In the genomic region with DNA sequence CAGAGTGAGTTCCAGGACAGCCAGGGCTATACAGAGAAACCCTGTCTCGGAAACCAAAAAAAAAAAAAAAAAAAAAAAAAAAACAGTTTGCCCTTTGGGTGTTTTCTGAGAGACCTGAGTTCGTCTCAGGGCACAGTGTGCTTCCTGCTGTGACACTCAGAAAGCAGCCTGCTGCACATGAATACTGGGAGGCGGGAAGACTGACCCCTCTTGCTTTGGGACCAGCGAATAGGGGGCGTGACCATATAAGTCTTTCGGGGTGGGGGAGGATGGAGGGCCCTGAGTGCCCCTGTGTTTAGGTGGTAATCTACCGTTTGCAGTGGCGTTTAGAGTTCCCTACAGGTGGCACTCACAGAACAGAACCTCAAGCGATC, we compare ENCODE assay signal across 8 mouse cellular contexts. TPM values are rescaled to one million over a fixed set of nuclear protein-coding genes. Genes with fewer than 3 reads are reported as not detected.
A peak's percentile ranks its signal among the peaks of the same experiment; 100 is the strongest.
DNase-seq lines count a peak whose midpoint lies in the region; ATAC-seq and TF ChIP-seq lines count a peak whose summit lies in the region.

No protein-coding gene starts in this region.

- no peak for TF ChIP-seq POLR2A in brain, embryonic 14.5 days (IDR thresholded peaks at IDR 0.05; ENCODE audit: borderline replicate concordance, extremely low read depth, insufficient read depth, insufficient read length, poor library complexity, severe bottlenecking)

- H3K4me2 ChIP-seq in kidney, embryonic 16.5 days (replicated peaks; ENCODE audit: low read depth, low read length), result peak overlapping the region; percentile 83
- H3K4me2 ChIP-seq in hindbrain, embryonic 15.5 days, result peak overlapping the region; percentile 78
- H3K4me2 ChIP-seq in midbrain, embryonic 16.5 days (ENCODE audit: low read length), result peak overlapping the region; percentile 88

- no peaks in the 10 kb centered on the region for H3K9me3 ChIP-seq in kidney, embryonic 16.5 days (ENCODE audit: low read length)
- no peaks in the 10 kb centered on the region for H3K9me3 ChIP-seq in hindbrain, embryonic 15.5 days
- no peaks in the 10 kb centered on the region for H3K9me3 ChIP-seq in midbrain, embryonic 16.5 days (replicated peaks; ENCODE audit: control insufficient read depth, low read length, poor library complexity, severe bottlenecking)

- peak overlapping the region; percentile 56 for H3K9ac ChIP-seq in kidney, embryonic 16.5 days (replicated peaks; ENCODE audit: low read length)
- peak overlapping the region; percentile 61; the same call in 1 of the 2 replicates for H3K9ac ChIP-seq in hindbrain, embryonic 15.5 days
- peak overlapping the region; percentile 79 for H3K9ac ChIP-seq in midbrain, embryonic 16.5 days (ENCODE audit: low read depth, low read length)

- H3K36me3 ChIP-seq in kidney, embryonic 16.5 days (ENCODE audit: insufficient read depth, low read length), result no peaks in the 10 kb centered on the region
- no peaks in the 10 kb centered on the region for H3K36me3 ChIP-seq in hindbrain, embryonic 15.5 days
- no peaks in the 10 kb centered on the region for H3K36me3 ChIP-seq in midbrain, embryonic 16.5 days (ENCODE audit: control insufficient read depth, insufficient read depth, low read length)

- 0 out of 2 replicates have a peak, but pooled peaks have one; percentile 1 for ATAC-seq in kidney, embryonic 16.5 days (ENCODE audit: low FRiP score, low TSS enrichment)
- no peak for ATAC-seq in hindbrain, embryonic 15.5 days (ENCODE audit: low FRiP score, low read depth)
- peak; percentile 2; the same call in 1 of the 2 replicates for ATAC-seq in midbrain, embryonic 16.5 days

- peaks cover 30% of the 10 kb centered on the region for H3K4me1 ChIP-seq in kidney, embryonic 16.5 days (ENCODE audit: insufficient read depth, low read length)
- peaks cover 28% of the 10 kb centered on the region for H3K4me1 ChIP-seq in hindbrain, embryonic 15.5 days (replicated peaks)
- H3K4me1 ChIP-seq in midbrain, embryonic 16.5 days (ENCODE audit: control insufficient read depth, insufficient read depth, low read length), result peaks cover 31% of the 10 kb centered on the region

- 0 out of 2 replicates have a peak, but pooled peaks cover 9% of the 10 kb centered on the region for H3K27me3 ChIP-seq in kidney, embryonic 16.5 days (ENCODE audit: insufficient read depth, low read length)
- H3K27me3 ChIP-seq in hindbrain, embryonic 15.5 days, result no peaks in the 10 kb centered on the region
- no peaks in the 10 kb centered on the region; the same call in 1 of the 2 replicates for H3K27me3 ChIP-seq in midbrain, embryonic 16.5 days (ENCODE audit: control insufficient read depth, insufficient read depth, low read depth, low read length)

- no peak for TF ChIP-seq CTCF in brain, embryonic 14.5 days (IDR thresholded peaks at IDR 0.05; ENCODE audit: borderline replicate concordance, extremely low read depth, insufficient read depth, insufficient read length)

- peak overlapping the region; percentile 61 for H3K4me3 ChIP-seq in kidney, embryonic 16.5 days (ENCODE audit: low read length)
- H3K4me3 ChIP-seq in hindbrain, embryonic 15.5 days, result peak overlapping the region; percentile 62
- H3K4me3 ChIP-seq in midbrain, embryonic 16.5 days (ENCODE audit: low read depth, low read length), result peak overlapping the region; percentile 61

- WGBS in kidney, embryonic 16.5 days, result 7% methylated on average over 9 of the region's 9 CpGs
- WGBS in hindbrain, embryonic 15.5 days, result 3% methylated on average over 9 of the region's 9 CpGs
- WGBS in midbrain, embryonic 16.5 days, result 6% methylated on average over 8 of the region's 9 CpGs

- no peak overlapping the region for H3K27ac ChIP-seq in kidney, embryonic 16.5 days (ENCODE audit: low read length)
- H3K27ac ChIP-seq in hindbrain, embryonic 15.5 days (replicated peaks), result no peak overlapping the region
- H3K27ac ChIP-seq in midbrain, embryonic 16.5 days (ENCODE audit: low read length), result peak overlapping the region; percentile 47; the same call in 1 of the 2 replicates

- no peak for DNase-seq in kidney, postnatal 4 days
- DNase-seq in brain, embryonic 14.5 days (ENCODE audit: low read depth), result peak; percentile 27
- no peak for DNase-seq in frontal cortex, postnatal 14 days (ENCODE audit: low spot score in 2 of 2)
- no peak for DNase-seq in spleen, adult 18-20 months
- DNase-seq in urinary bladder, postnatal 36 days (ENCODE audit: low spot score in 2 of 2), result no peak

RNA-seq across cellular contexts. Expression of a gene that starts 0.6 kb away (rescaled TPM):
- 21.5 and 24.1 TPM in 2 replicates for polyA plus RNA-seq in kidney, embryonic 16.5 days (2015; fragmentation: Nextera tagmentation; extraction: Ambion mirVana)
- 114 and 189 TPM in 2 replicates for polyA plus RNA-seq in brain, embryonic 14.5 days (2012; rRNA removed)
- polyA plus RNA-seq in hindbrain, embryonic 15.5 days (2015; fragmentation: Nextera tagmentation; extraction: Ambion mirVana), result 146 and 155 TPM in 2 replicates
- 185 and 190 TPM in 2 replicates for polyA plus RNA-seq in midbrain, embryonic 16.5 days (2015; fragmentation: Nextera tagmentation; extraction: Ambion mirVana)
